Mouse (Mus musculus) MEL-GATA-1-ER (cell line): ENCODE data around the gene Adarb2.

ENCODE experiments used
- DNase-seq: peaks from one replicate; pipeline ENCODE4 v3.0.0-alpha.2; 2012; ENCODE audit warnings: low read depth; ENCODE audit errors: extremely low read depth

Adarb2 gene

GRCm38 (mm10) chr13:8664615-8665240, 462.1 kb downstream of the Adarb2 start:
- DNase-seq: no peak

DNA sequence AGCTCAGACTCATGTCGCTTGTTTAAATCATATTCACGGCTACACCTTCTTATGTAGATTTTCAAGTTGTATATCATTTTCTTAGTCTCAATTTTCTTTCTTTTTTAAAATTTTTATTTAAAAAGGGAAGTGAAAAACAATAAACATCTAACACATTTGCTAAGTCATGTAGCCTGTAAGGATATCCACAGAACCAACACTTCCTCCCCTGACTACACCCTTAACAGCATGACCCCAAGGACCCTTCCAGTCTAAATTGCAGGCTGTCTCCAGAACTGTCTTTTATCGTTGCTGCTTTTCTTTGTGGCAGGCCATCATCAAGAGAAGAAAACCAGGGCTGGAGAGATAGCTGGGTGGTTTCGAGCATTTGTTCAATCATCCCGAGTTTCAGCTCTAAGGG, 474.5 kb downstream of the Adarb2 start:
- DNase-seq: peak; percentile 80

DNA sequence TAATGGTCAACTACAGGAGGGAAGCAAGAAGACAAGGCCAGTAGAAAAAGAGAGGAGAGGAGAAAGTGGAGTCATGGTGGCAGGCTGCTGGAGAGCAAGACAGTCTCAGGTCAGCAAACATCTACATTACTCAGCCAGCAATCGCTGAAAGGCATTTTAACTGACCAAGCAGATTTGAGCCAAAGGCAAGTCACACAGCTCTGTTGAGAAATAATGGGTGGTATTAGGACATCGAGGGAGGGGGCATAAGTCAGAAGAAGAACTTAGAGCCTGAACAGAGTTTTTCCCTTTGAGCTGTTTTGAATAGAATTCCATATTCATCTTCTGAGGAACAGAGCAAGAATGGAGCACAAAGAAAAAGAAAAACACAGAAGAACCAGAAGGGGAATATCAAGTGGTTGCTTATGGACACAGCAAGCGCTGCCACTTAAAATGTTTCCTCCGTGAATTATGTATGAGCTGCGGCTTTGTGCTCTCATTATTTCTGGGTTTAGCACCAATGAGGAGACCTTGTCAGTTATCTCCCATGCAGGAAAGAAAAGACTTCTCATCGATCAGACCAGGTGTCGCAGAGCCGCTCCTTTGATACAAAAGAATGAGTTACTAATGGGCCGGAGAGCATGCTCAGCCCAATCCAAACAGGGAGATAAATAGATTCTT, 477.9 kb downstream of the Adarb2 start:
- DNase-seq: no peak

DNA sequence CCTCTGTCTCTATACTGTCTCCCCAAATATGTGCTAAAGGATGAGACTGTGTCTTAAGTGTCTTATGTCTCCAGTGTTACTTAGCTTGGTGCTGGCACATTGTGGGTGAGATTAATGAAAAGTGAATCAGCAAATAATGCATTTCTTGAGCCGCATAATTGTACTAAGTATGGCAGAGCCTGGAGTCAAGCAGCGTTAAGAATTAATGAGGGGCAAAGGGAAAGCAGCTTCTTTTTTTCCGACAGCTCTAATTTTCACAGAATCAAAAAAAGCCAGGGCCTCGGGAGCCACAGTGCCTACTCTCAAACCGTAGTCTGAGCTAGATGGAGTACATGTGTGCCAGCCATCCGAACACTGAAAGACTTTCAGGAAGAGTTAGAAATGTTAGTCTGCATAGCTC, 488.8 kb downstream of the Adarb2 start:
- no peak for DNase-seq

DNA sequence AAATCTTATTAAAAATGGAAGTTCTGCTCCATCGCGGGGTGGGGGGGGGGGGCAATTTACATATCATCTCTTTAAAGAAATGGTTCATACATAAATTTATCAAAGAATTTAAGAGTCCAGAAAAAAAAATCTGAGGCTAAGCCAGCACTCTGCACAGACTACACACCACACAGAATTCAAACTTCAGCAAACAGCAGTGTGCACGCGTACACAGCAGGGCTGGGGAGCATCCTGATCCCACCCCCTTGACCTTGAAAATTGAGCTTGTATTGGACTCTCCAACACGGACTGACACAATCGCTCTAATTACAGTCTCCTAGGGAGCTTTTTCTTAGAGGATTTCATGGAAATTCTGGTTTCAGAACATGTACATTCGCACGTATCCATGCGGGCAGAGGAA, 490.1 kb downstream of the Adarb2 start:
- DNase-seq: no peak

GRCm38 (mm10) chr13:8698451-8698850, 495.8 kb downstream of the Adarb2 start:
- DNase-seq: no peak

- DNase-seq: no peak
Measured at GRCm38 (mm10) chr13:8699831-8700230, 497.2 kb downstream of the Adarb2 start.

DNA sequence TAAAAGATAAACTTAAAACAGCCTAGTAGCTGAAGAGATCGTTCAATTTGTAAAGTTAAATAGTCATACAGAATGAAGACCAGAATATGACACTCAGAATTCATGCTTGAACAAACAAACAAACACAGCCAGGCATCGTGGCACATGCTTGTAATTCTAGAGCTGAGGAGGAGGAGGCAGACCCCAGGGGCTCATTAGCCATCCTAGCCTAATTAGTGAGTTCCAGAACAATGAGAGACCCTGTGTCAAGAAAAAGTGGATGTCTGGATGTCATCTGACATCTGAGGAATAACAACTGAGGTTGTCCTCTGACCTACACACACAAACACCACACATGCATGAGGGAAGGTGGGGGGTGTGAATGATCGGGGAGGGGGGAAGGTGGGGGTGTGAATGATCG, 498.3 kb downstream of the Adarb2 start:
- DNase-seq: no peak

- no peak for DNase-seq
Measured at GRCm38 (mm10) chr13:8705296-8705695, 502.6 kb downstream of the Adarb2 start.

DNA sequence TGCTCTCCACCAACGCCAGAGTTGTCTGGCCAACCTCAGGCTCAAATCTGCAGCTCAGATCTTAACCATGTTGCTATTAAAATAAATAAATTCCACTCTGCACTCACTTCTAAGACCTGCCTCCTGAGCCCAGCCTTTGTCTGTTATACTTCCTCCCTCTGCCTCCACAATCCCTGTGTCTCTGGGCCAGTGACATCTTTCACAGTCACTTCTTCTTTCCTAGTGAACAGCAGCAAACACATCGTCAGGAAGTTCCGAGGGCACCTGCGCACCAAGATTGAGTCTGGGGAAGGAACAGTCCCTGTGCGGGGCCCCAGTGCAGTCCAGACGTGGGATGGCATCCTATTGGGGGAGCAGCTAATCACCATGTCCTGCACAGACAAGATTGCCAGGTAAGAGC, 510.7 kb downstream of the Adarb2 start:
- peak; percentile 10 for DNase-seq

GRCm38 (mm10) chr13:8729972-8730645, 527.4 kb downstream of the Adarb2 start:
- no peak for DNase-seq

- DNase-seq: no peak
Measured at GRCm38 (mm10) chr13:8737139-8737865, 534.6 kb downstream of the Adarb2 start.

DNA sequence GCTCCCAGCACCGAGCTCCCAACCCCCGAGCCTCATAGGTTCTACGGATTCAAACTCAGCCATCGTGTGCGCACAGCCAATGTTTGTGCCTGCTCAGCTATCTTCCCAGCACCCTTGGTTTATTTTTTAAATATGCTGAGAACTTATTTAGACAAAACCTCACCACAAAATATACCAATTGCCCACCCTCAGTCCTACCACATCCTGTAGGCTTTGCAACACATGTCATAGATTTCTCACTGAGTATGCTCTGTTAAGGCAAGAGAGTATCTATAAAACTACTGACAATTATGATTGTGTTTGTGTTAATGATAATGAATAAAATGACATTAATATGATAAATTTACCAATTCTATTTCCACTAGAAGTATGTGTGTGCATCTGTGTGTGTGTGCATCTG, 540.1 kb downstream of the Adarb2 start:
- DNase-seq: no peak

- DNase-seq: peak; percentile 69
Measured at GRCm38 (mm10) chr13:8744565-8744964, 541.9 kb downstream of the Adarb2 start.

DNA sequence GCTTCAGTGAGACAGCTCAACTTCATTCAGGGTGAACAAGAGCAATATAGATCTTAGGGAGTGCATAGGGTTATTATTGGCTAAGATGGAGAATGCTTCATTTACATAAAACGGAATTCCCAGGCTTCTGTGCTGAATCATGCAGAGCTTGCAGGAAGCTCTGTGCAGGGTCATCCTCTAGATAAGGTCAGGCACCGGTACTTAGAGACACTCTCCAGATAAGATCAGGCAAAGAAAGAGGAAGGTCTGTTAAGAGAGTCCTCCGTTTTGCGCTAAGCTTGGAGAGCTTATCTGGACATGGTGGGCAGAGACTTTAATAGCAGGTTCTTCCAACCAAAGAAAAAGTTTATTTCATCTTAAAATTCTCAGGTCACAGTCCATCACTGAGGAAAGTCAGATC, 542.9 kb downstream of the Adarb2 start:
- DNase-seq: no peak

GRCm38 (mm10) chr13:8749451-8749850, 546.8 kb downstream of the Adarb2 start:
- DNase-seq: no peak

GRCm38 (mm10) chr13:8760940-8761339, 558.3 kb downstream of the Adarb2 start:
- DNase-seq: peak; percentile 66

DNA sequence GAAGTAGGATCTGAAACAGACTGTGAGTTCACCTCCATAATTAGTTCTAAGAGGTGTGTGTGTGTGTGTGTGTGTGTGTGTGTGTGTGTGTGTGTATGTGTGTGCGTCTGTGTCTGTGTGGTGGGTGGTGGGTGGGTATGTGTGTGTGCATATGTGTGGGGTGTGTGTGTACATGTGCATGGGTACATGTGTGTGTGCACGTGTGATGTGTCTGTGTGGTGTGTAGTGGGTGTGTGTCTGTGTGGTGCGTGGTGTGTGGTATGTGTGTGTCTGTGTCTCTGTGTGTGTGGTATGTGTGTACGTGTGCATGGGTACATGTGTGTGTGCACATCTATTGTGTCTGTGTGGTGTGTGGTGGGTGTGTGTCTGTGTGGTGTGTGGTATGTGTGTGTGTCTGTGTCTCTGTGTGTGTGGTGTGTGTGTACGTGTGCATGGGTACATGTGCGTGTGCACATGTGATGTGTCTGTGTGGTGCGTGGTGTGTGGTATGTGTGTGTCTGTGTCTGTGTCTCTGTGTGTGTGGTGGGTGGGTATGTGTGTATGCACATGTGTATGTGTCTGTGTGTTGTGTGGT, 567.1 kb downstream of the Adarb2 start:
- no peak for DNase-seq

- DNase-seq: no peak
Measured at GRCm38 (mm10) chr13:8770616-8771015, 568.0 kb downstream of the Adarb2 start.

GRCm38 (mm10) chr13:8780441-8780840, 577.8 kb downstream of the Adarb2 start:
- peak; percentile 84 for DNase-seq

- DNase-seq: no peak
Measured at GRCm38 (mm10) chr13:8782636-8783035, 580.0 kb downstream of the Adarb2 start.
